Mouse (Mus musculus): Measurements from ENCODE around the gene Patj. TPM values are rescaled to one million over a fixed set of nuclear protein-coding genes. Genes with fewer than 3 reads are reported as not detected.

Gene Patj
- polyA plus RNA-seq, 1 experiment from 2014 or later: 27.7 TPM

GRCm38 (mm10) chr4:98569904-98570303, 174.3 kb downstream of the Patj start:
- DNase-seq (ENCODE audit: low read depth, low spot score): no peak
- in situ Hi-C loops (cut with MboI; ENCODE audit: low pct_unique_long_range_greater_than_20kb): no loop called here
- H3K27me3 ChIP-seq: no peaks in the 10 kb centered on the region
- ChIA-PET CTCF (interaction anchor here (1.4 to 1.8 kb wide), 3 partner anchors 8 to 11 kb away, joined by 3 to 7 read pairs (median 5); no protein-coding TSS in a partner anchor), POLR2A (no interaction called here)
- ATAC-seq: no peak
- no peak for TF ChIP-seq CTCF (IDR thresholded peaks at IDR 0.05)

- DNase-seq (ENCODE audit: low read depth, low spot score) (no peak), ATAC-seq (no peak)
- in situ Hi-C loops (cut with MboI; ENCODE audit: low pct_unique_long_range_greater_than_20kb): no loop called here
- no peaks in the 10 kb centered on the region for H3K27me3 ChIP-seq
- TF ChIP-seq CTCF (IDR thresholded peaks at IDR 0.05): no peak
- ChIA-PET POLR2A (no interaction called here), CTCF (interaction anchor here (1.0 to 2.1 kb wide), 3 partner anchors 15 to 19 kb away, joined by 4 to 8 read pairs (median 6); no protein-coding TSS in a partner anchor)
Observed at GRCm38 (mm10) chr4:98577275-98577674, 181.7 kb downstream of the Patj start.

GRCm38 (mm10) chr4:98577957-98578541, 182.5 kb downstream of the Patj start:
- DNase-seq (ENCODE audit: low read depth, low spot score) (no peak), ATAC-seq (no peak)
- CTCF ChIA-PET: interaction anchor here (1.0 to 2.1 kb wide), 4 partner anchors 9 to 18 kb away, joined by 3 to 8 read pairs (median 5); no protein-coding TSS in a partner anchor
- in situ Hi-C loops (cut with MboI; ENCODE audit: low pct_unique_long_range_greater_than_20kb): no loop called here
- H3K27me3 ChIP-seq: no peaks in the 10 kb centered on the region
- POLR2A ChIA-PET: no interaction called here
- TF ChIP-seq CTCF (IDR thresholded peaks at IDR 0.05): no peak

GRCm38 (mm10) chr4:98581456-98581855, 185.9 kb downstream of the Patj start:
- in situ Hi-C loops (cut with MboI; ENCODE audit: low pct_unique_long_range_greater_than_20kb): no loop called here
- no peak for DNase-seq (ENCODE audit: low read depth, low spot score)
- CTCF ChIA-PET: interaction anchor here (2.3 kb wide), 1 partner anchor 12 kb away, joined by 5 read pairs; no protein-coding TSS in a partner anchor
- no peak for ATAC-seq
- no peak for TF ChIP-seq CTCF (IDR thresholded peaks at IDR 0.05)
- POLR2A ChIA-PET: interaction anchor here (0.6 kb wide), 1 partner anchor 33 kb away, joined by 3 read pairs; no protein-coding TSS in a partner anchor
- H3K27me3 ChIP-seq: no peaks in the 10 kb centered on the region

GRCm38 (mm10) chr4:98584023-98584422, 188.4 kb downstream of the Patj start:
- no peak for TF ChIP-seq CTCF (IDR thresholded peaks at IDR 0.05)
- in situ Hi-C loops (cut with MboI; ENCODE audit: low pct_unique_long_range_greater_than_20kb): no loop called here
- no peaks in the 10 kb centered on the region for H3K27me3 ChIP-seq
- ChIA-PET CTCF (no interaction called here), POLR2A (no interaction called here)
- ATAC-seq: no peak
- DNase-seq (ENCODE audit: low read depth, low spot score): no peak

- CTCF ChIA-PET: interaction anchor here (1.3 kb wide), 1 partner anchor 31 kb away, joined by 3 read pairs; no protein-coding TSS in a partner anchor
- in situ Hi-C loops (cut with MboI; ENCODE audit: low pct_unique_long_range_greater_than_20kb): no loop called here
- TF ChIP-seq CTCF (IDR thresholded peaks at IDR 0.05): no peak
- POLR2A ChIA-PET: no interaction called here
- no peak for ATAC-seq
- DNase-seq (ENCODE audit: low read depth, low spot score): no peak
- no peaks in the 10 kb centered on the region for H3K27me3 ChIP-seq
Observed at GRCm38 (mm10) chr4:98586303-98586702, 190.7 kb downstream of the Patj start.

GRCm38 (mm10) chr4:98587686-98588085, 192.1 kb downstream of the Patj start:
- no peak for DNase-seq (ENCODE audit: low read depth, low spot score)
- no peaks in the 10 kb centered on the region for H3K27me3 ChIP-seq
- TF ChIP-seq CTCF (IDR thresholded peaks at IDR 0.05): no peak
- POLR2A ChIA-PET: no interaction called here
- CTCF ChIA-PET: interaction anchor here (0.9 to 1.3 kb wide), 2 partner anchors 15 to 42 kb away, joined by 4 read pairs; no protein-coding TSS in a partner anchor
- ATAC-seq: no peak
- in situ Hi-C loops (cut with MboI; ENCODE audit: low pct_unique_long_range_greater_than_20kb): no loop called here

GRCm38 (mm10) chr4:98593961-98594360, 198.4 kb downstream of the Patj start:
- H3K27me3 ChIP-seq: no peaks in the 10 kb centered on the region
- ChIA-PET POLR2A (no interaction called here), CTCF (interaction anchor here (2.1 kb wide), 1 partner anchor 16 kb away, joined by 8 read pairs; no protein-coding TSS in a partner anchor)
- no peak for ATAC-seq
- TF ChIP-seq CTCF (IDR thresholded peaks at IDR 0.05): no peak
- in situ Hi-C loops (cut with MboI; ENCODE audit: low pct_unique_long_range_greater_than_20kb): no loop called here
- no peak for DNase-seq (ENCODE audit: low read depth, low spot score)

GRCm38 (mm10) chr4:98598546-98598971, 203.0 kb downstream of the Patj start:
- ATAC-seq (no peak), DNase-seq (ENCODE audit: low read depth, low spot score) (no peak)
- CTCF ChIA-PET: interaction anchor here (1.4 kb wide), 1 partner anchor 53 kb away, joined by 4 read pairs; no protein-coding TSS in a partner anchor
- no peak for TF ChIP-seq CTCF (IDR thresholded peaks at IDR 0.05)
- in situ Hi-C loops (cut with MboI; ENCODE audit: low pct_unique_long_range_greater_than_20kb): no loop called here
- H3K27me3 ChIP-seq: no peaks in the 10 kb centered on the region
- POLR2A ChIA-PET: no interaction called here

GRCm38 (mm10) chr4:98599358-98599757, 203.8 kb downstream of the Patj start:
- ATAC-seq (no peak), DNase-seq (ENCODE audit: low read depth, low spot score) (no peak)
- H3K27me3 ChIP-seq: no peaks in the 10 kb centered on the region
- TF ChIP-seq CTCF (IDR thresholded peaks at IDR 0.05): no peak
- ChIA-PET CTCF (interaction anchor here (1.4 kb wide), 1 partner anchor 54 kb away, joined by 4 read pairs; no protein-coding TSS in a partner anchor), POLR2A (no interaction called here)
- in situ Hi-C loops (cut with MboI; ENCODE audit: low pct_unique_long_range_greater_than_20kb): no loop called here

- no peak for TF ChIP-seq CTCF (IDR thresholded peaks at IDR 0.05)
- H3K27me3 ChIP-seq: no peaks in the 10 kb centered on the region
- DNase-seq (ENCODE audit: low read depth, low spot score) (no peak), ATAC-seq (no peak)
- ChIA-PET POLR2A (no interaction called here), CTCF (interaction anchor here (0.7 to 1.4 kb wide), 3 partner anchors 16 to 142 kb away, joined by 3 to 4 read pairs (median 3); no protein-coding TSS in a partner anchor)
- in situ Hi-C loops (cut with MboI; ENCODE audit: low pct_unique_long_range_greater_than_20kb): no loop called here
Observed at GRCm38 (mm10) chr4:98603131-98603530, 207.5 kb downstream of the Patj start.

All from Patski (cell line).